ENCODE assay signal across 16 mouse cellular contexts in the genomic region with DNA sequence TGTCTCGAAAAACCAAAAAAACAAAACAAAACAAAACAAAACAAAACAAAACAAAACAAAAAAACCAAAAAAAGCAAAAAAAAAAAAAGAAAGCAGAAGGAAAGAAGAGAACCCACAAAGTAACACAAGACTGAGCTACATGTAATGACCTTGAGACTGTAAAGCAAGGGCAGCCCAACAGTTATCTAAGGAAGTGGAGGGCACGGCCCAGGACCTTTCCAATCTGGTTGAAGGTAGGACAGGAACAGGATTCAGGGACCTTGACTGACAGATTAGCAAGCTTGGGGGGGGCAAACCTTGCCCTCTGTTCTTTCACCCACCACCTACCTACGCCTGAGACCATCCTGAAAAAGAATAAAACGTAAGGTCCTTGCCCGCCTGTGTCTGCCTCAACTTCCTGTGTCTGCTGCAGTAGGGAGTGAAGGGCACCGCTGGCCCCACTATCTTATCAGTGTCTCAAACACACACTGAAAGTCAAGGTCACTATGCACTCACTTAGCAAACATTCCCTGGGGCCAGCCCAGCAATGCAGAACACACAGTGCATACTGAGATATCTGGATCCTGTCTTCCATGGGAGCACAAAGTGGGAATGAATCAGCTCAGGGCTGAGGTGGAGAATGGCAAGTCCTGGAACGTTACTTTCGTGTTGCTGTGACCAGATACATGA. TPM values are rescaled to one million over a fixed set of nuclear protein-coding genes. Genes with fewer than 3 reads are reported as not detected.
DNase-seq lines count a peak whose midpoint lies in the region; ATAC-seq lines count a peak whose summit lies in the region.
"Had no signal": no experiment of that assay in that cellular context is flagged by ENCODE, and none has a peak within 500 bp of the region (broad histone marks: within the 10 kb centered on the region; RNA-seq: fewer than 3 reads in every experiment).

No protein-coding gene starts in this region.

- no peaks in the 10 kb centered on the region for H3K36me3 ChIP-seq in heart, embryonic 11.5 days (ENCODE audit: control insufficient read depth, insufficient read depth, low read length)
- no peaks in the 10 kb centered on the region for H3K36me3 ChIP-seq in stomach, embryonic 15.5 days

- no peak overlapping the region for H3K4me3 ChIP-seq in heart, embryonic 11.5 days (ENCODE audit: low read depth, low read length)
- no peak overlapping the region for H3K4me3 ChIP-seq in stomach, embryonic 15.5 days (replicated peaks)

- DNase-seq in heart, adult 11 months = peak; percentile 93
- no peak for DNase-seq in heart, adult 8-10 months (ENCODE audit: low spot score)
- DNase-seq in liver = peak; percentile 53
- no peak for DNase-seq in left cerebral cortex, postnatal 25 days (ENCODE audit: low spot score in 2 of 2)
- DNase-seq in right cerebral cortex, adult 18-20 months = no peak
- DNase-seq in frontal cortex, adult 2 months (ENCODE audit: extremely low spot score in 1 of 2, low spot score in 1 of 2) = no peak
- DNase-seq: cerebellum, adult 18-20 months; embryo, embryonic 11 days had no signal

- WGBS in heart, embryonic 11.5 days (ENCODE audit: insufficient replicate concordance) = 31% methylated on average over 8 of the region's 8 CpGs
- 52% methylated on average over 8 of the region's 8 CpGs for WGBS in stomach, embryonic 15.5 days

- peak; percentile 80 for ATAC-seq in heart, embryonic 11.5 days (replicated peaks; ENCODE audit: insufficient number of reproducible peaks, low FRiP score, low TSS enrichment)
- peak; percentile 92 for ATAC-seq in stomach, embryonic 15.5 days (ENCODE audit: insufficient read depth, low FRiP score, low read depth)

- intact Hi-C loops in left cerebral cortex, postnatal 25 days (cut with DNase I) = no loop called here

- no peaks in the 10 kb centered on the region for H3K27me3 ChIP-seq in heart, embryonic 11.5 days (ENCODE audit: control insufficient read depth, insufficient read depth, low read length)
- H3K27me3 ChIP-seq in stomach, embryonic 15.5 days (replicated peaks) = no peaks in the 10 kb centered on the region

- H3K27ac ChIP-seq in heart, embryonic 11.5 days (ENCODE audit: low read depth, low read length) = peak overlapping the region; percentile 85
- H3K27ac ChIP-seq in stomach, embryonic 15.5 days = peak overlapping the region; percentile 80
- H3K27ac ChIP-seq: kidney, postnatal 0 days had no signal

- H3K9me3 ChIP-seq in heart, embryonic 11.5 days (replicated peaks; ENCODE audit: control insufficient read depth, low read length) = no peaks in the 10 kb centered on the region
- H3K9me3 ChIP-seq in stomach, embryonic 15.5 days = no peaks in the 10 kb centered on the region

- peaks cover 14% of the 10 kb centered on the region for H3K4me1 ChIP-seq in heart, embryonic 11.5 days (ENCODE audit: control insufficient read depth, insufficient read depth, low read length)
- 0 out of 2 replicates have a peak, but pooled peaks cover 2% of the 10 kb centered on the region for H3K4me1 ChIP-seq in stomach, embryonic 15.5 days

- peak overlapping the region; percentile 23 for H3K4me2 ChIP-seq in heart, embryonic 11.5 days
- H3K4me2 ChIP-seq in stomach, embryonic 15.5 days = 0 out of 2 replicates have a peak overlapping the region, but pooled peaks have one; percentile 19

- no peak overlapping the region for H3K9ac ChIP-seq in heart, embryonic 11.5 days (ENCODE audit: low read depth, low read length)
- no peak overlapping the region for H3K9ac ChIP-seq in stomach, embryonic 15.5 days

RNA-seq across cellular contexts. Expression of gene Atp4a, which starts 5.7 kb away (rescaled TPM):
- total RNA-seq in heart, adult 8-10 months (2022) = under 1 TPM in 3 of 4 experiments, not detected in 1; 0.09 to 0.28 (median 0.16) TPM
- polyA plus RNA-seq in heart, embryonic 11.5 days (2014; fragmentation: Nextera tagmentation; extraction: Ambion mirVana) = 0.17 and 1.4 TPM in 2 replicates
- 4.9 and 9.2 TPM in 2 replicates for polyA plus RNA-seq in stomach, embryonic 15.5 days (2015; fragmentation: Nextera tagmentation; extraction: Ambion mirVana)
- 1 to 10 TPM in 1 of 2 experiments, under 1 TPM in 1; 0.60 to 1.2 TPM for total RNA-seq in left cerebral cortex, postnatal 25 days (2021)
- polyA plus RNA-seq in frontal cortex, adult 2 months (2012; rRNA removed) = 0.65 and 0.82 TPM in 2 replicates
- total RNA-seq: hematopoietic stem cell, adult 5-6 weeks had no signal

RNA-seq across cellular contexts. Expression of gene 2200002J24Rik, which starts 7.6 kb away (rescaled TPM):
- under 1 TPM in 1 of 4 experiments, not detected in 3; 0.82 TPM for total RNA-seq in heart, adult 8-10 months (2022)
- 0.70 and 1.6 TPM in 2 replicates for polyA plus RNA-seq in heart, embryonic 11.5 days (2014; fragmentation: Nextera tagmentation; extraction: Ambion mirVana)
- 4.2 and 6.6 TPM in 2 replicates for polyA plus RNA-seq in stomach, embryonic 15.5 days (2015; fragmentation: Nextera tagmentation; extraction: Ambion mirVana)
- total RNA-seq in left cerebral cortex, postnatal 25 days (2021) = not detected
- polyA plus RNA-seq in frontal cortex, adult 2 months (2012; rRNA removed) = not detected in 2 replicates
- total RNA-seq: hematopoietic stem cell, adult 5-6 weeks; midbrain, postnatal 0 days; neutrophil, adult 5-6 weeks had no signal
- polyA plus RNA-seq: midbrain, postnatal 0 days had no signal

RNA-seq across cellular contexts. Expression of gene Tmem147, which starts 23.0 kb away (rescaled TPM):
- total RNA-seq in heart, adult 8-10 months (2022) = 100 to 1,000 TPM; 229 to 268 (median 258) TPM
- 172 and 173 TPM in 2 replicates for polyA plus RNA-seq in heart, embryonic 11.5 days (2014; fragmentation: Nextera tagmentation; extraction: Ambion mirVana)
- polyA plus RNA-seq in stomach, embryonic 15.5 days (2015; fragmentation: Nextera tagmentation; extraction: Ambion mirVana) = 227 and 239 TPM in 2 replicates
- 100 to 1,000 TPM; 119 to 130 TPM for total RNA-seq in left cerebral cortex, postnatal 25 days (2021)
- 167 and 185 TPM in 2 replicates for polyA plus RNA-seq in frontal cortex, adult 2 months (2012; rRNA removed)

RNA-seq across cellular contexts. Expression of gene Pmis2, which starts 34.9 kb away (rescaled TPM):
- total RNA-seq in heart, adult 8-10 months (2022) = under 1 TPM in 1 of 4 experiments, not detected in 3; 0.40 TPM
- not detected in 2 replicates for polyA plus RNA-seq in heart, embryonic 11.5 days (2014; fragmentation: Nextera tagmentation; extraction: Ambion mirVana)
- not detected in 2 replicates for polyA plus RNA-seq in stomach, embryonic 15.5 days (2015; fragmentation: Nextera tagmentation; extraction: Ambion mirVana)
- not detected for total RNA-seq in left cerebral cortex, postnatal 25 days (2021)
- not detected in 2 replicates for polyA plus RNA-seq in frontal cortex, adult 2 months (2012; rRNA removed)
- total RNA-seq: hematopoietic stem cell, adult 5-6 weeks; midbrain, postnatal 0 days; neutrophil, adult 5-6 weeks had no signal
- polyA plus RNA-seq: kidney, postnatal 0 days; lung, embryonic 16.5 days; midbrain, postnatal 0 days had no signal

RNA-seq across cellular contexts. Expression of gene Gapdhs, which starts 37.1 kb away (rescaled TPM):
- not detected for total RNA-seq in heart, adult 8-10 months (2022)
- polyA plus RNA-seq in heart, embryonic 11.5 days (2014; fragmentation: Nextera tagmentation; extraction: Ambion mirVana) = 0.25 and 0.36 TPM in 2 replicates
- 0.50 and 0.73 TPM in 2 replicates for polyA plus RNA-seq in stomach, embryonic 15.5 days (2015; fragmentation: Nextera tagmentation; extraction: Ambion mirVana)
- total RNA-seq in left cerebral cortex, postnatal 25 days (2021) = not detected
- polyA plus RNA-seq in frontal cortex, adult 2 months (2012; rRNA removed) = not detected in 2 replicates
- total RNA-seq: ES-E14; hematopoietic stem cell, adult 5-6 weeks; midbrain, postnatal 0 days; neutrophil, adult 5-6 weeks had no signal

Comparison
In these comparisons a context has a peak if more than half of its experiments do, and no peak if none do; other contexts are left out.
1. DNase-seq: peak in heart, adult 11 months (single experiment) and liver (single experiment); none in heart, adult 8-10 months (single experiment), left cerebral cortex, postnatal 25 days (0 of 2), right cerebral cortex, adult 18-20 months (single experiment) and frontal cortex, adult 2 months (0 of 2).